Mouse (Mus musculus): Measurements from ENCODE around the gene Zc3h12d.

Zc3h12d gene

DNA sequence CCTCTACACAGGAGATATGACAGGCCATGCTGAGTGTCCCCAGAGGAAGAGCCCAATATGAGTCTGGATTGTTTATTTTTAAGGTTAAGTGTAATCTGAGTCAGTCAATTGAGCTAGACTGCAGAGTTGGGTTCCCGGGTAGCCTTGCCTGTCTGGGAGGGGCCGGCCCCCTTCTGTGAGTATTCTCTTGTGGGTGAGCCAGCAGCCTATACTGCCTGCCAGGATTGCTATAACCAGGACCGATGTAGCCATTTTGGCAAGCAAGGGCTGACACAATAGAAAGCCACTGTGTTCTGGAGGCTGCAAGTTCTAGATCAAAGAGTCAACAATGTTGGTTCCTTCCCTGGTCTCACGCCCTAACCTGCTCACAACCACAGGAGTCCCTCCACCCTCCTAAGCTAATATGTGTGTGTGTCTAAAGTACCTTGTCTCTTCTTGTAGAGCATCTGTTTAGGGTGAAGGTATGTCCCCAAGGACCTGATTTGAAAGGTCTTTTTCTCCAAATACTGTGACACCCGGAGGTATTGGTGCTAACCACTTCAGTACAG, 6.7 kb downstream of the Zc3h12d start:
- no peak for DNase-seq (ENCODE audit: low spot score in 2 of 2)

DNA sequence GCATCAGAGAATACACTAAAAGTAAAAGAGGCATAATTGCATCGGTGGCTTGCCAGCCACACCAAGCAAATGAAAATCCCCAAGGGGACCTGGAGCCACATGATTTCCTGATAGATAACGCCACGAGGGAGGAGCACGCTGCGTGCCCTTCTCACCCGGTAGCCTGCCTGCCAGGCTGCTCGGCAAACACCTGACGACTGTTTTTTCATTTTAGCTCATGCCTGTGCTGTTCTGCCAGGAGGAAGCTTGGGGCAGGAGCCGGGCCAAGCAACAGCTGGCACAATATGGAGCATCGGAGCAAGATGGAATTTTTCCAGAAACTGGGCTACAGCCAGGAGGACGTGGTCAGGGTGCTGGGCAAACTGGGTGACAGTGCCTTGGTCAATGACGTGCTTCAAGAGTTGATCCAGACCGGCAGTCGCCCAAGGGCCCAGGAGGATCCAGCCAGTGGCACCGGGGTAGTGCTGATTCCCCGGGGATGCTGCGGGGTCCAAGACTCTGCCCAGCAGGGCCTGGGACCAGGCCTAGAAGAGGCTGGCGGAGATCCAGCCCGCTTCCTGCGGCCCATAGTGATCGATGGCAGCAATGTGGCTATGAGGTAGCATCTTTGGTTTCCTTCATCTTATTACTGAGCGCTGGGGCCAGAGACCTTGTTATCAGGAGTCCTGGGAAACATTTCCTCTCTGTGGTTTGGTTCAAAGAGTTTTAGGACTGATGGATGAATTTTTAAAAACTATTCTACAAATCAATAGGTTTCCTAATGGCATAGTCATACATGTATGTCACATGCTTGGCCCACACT, 7.5 kb downstream of the Zc3h12d start:
- DNase-seq (ENCODE audit: low spot score in 2 of 2), result peak in 1 of 2 experiments; percentile 57

DNA sequence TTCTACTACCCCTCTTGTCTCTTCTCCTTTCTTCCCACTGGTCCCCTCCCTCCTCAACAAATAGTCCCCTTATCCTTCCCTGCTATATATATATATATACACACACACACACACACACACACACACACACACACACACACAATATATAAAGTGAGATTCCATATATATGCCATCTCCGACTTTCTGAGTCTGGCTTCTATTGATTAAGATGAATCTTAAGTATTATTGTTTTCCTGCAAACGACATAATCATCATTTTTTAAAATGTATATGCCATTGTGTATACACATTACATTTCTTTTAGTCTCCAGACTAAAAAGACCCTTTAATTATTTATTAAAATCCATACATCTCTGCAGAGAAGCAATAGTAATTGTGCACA, 8.1 kb downstream of the Zc3h12d start:
- DNase-seq (ENCODE audit: low spot score in 2 of 2), result no peak

DNA sequence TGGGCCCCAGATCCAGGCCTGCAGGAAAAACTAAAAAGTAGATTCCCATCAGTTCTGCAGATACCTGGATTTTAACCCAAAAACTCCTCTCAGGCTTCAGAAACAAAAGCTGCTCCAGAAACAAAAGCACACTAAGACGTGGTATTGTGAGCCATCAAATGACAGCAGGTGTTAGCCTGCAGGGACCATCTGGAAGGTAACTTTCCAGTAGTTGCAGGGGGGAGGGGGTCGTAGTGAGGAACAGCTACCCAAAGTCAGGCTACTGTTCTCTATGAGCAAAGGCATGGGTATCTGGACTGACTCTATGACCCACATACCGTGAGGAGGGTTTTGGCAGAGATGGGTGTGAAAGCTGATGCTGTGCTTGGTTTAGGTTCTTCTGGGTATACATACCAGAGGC, 8.5 kb downstream of the Zc3h12d start:
- DNase-seq (ENCODE audit: low spot score in 2 of 2), result peak in 1 of 2 experiments; percentile 52

DNA sequence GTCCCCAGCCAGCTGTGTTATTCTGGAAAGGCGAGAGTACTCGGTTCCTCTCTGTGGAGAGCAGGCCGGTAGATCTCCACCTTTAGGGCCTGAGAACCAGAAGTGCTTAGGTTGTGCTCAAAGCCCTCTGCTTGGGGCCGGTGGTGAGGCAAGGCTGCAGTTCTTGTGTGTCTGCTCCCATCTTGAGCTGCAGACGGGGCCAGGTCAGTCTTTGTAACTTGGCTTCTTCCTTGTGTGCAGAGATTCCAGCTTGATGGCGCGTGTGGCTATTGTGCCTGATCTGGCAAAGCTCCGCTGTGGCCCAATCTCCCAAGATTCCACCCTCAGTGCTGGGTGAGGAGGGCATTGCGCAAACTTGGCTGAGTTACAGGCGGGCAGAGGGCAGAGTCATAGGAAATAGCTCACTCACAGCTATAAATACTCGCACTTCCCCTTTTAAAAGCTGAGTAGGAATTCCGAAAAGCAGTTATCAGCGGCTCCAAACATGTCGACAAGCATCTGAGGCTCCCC, 9.4 kb downstream of the Zc3h12d start:
- DNase-seq (ENCODE audit: low spot score in 2 of 2), result peak; percentile 34 to 67

DNA sequence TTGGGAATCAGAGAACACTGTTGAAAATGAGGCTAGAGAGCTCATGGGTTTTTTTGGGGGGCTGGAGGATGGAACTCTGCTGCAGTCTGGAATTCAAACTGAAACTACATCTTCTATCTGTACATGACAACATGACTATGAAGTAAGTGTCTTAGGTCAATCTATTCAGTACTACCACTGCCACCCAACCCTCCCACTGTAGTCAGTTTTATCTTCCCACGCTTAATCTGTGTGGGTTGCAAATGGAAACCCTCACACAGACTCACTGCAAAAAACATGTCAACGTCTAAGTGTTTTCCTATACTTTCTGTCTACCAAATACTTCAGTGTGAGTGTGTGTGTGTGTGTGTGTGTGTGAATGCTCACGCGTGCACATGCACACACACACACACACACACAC, 10.9 kb downstream of the Zc3h12d start:
- no peak for DNase-seq (ENCODE audit: low spot score in 2 of 2)

DNA sequence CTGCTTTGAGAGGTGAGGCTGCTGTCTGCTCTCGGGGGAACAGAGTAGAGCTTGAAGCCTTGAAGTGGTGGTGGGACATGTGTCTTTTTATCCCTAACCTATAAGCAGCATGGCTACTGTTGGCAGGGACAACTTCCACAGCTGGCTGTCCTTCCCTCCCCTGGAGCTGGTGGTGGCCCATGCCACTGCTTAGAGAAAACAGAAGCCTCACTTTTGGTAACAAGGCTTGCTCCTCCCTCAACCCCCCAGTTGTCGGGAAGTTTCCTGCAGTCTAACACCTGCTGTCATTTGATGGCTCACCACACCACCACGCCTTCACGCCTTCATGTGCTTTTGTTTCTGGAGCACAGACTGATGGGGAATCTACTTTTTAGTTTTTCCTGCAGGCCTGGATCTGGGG, 11.9 kb downstream of the Zc3h12d start:
- peak in 1 of 2 experiments; percentile 44 for DNase-seq (ENCODE audit: low spot score in 2 of 2)

DNA sequence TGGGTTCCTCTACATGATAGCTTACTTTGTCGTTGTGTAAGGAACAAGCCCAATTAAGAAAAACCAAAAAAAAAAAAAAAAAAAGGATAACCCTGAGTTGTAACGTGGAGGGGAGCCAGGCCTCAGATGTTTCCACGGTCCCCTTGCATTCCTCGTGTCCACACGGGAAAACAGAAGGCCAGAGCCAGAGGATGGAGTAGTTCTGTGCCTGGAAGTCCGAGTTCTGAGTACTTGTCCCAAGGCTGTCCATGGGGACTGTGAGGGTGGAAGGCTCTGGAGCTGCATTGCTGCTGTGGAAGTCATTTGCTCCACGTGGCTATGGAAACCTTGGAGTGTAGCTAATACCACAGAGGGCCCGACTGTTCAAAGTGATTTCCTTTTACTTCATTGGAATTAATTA, 12.9 kb downstream of the Zc3h12d start:
- DNase-seq (ENCODE audit: low spot score in 2 of 2), result peak in 1 of 2 experiments; percentile 42

DNA sequence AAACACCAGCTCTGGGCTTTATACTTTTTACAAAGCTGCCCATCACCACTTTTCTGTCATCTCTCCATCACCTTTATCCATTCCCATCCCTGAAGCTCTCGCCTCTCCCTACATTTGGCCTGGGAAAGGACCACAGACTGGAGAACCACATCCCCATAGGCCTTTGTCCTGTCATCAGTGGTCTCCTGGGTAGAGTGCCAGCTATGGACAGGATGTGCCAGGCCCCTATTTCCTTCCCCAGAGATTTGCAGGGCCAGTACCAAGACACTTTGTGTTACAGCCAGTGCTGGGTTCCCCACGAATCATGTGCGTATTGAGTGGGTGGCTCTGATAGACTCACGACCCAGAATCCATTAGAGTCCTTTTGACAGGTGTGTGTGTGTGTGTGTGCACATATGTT, 13.7 kb downstream of the Zc3h12d start:
- DNase-seq (ENCODE audit: low spot score in 2 of 2), result peak in 1 of 2 experiments; percentile 36

DNA sequence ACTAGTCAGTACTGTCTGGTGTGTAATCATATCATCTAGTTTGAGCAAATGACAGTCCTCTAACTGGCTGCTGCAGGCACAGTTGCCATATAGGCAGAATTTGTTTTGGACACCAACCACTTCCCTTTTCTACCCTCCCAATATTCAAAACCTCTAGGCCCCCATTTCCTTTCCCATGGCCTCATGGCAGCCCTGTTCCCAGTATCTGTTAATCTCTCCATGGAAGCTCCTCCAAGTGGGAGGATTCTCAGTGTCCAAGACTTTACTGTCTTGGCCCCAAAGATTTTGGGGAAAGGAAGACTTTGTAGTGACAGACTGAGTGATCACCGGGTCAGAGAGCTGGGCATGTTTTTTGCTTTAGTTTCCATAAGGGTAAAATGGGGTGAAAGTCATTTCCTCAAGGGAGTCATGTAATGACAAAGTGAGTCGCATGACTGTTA, 14.9 kb downstream of the Zc3h12d start:
- no peak for DNase-seq (ENCODE audit: low spot score in 2 of 2)

DNA sequence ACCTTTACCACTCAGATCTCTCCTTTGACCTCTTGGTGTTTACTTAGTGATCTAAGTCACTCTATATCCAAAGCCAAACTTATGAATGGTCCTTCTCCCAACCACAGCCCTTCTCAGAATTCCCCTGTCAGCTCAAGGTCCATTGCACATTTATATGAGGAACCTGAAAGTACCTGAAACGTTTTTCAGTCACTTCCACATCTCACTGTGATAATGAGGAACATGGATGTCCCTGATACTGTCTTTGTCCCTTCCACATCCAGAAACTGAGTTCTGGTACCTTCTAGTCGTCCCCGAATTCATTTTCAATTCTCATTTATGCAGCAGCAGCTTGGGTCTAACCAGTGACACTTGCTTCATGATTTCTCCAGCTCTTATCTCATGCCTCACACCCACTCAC, 19.6 kb downstream of the Zc3h12d start:
- no peak for DNase-seq (ENCODE audit: low spot score in 2 of 2)

DNA sequence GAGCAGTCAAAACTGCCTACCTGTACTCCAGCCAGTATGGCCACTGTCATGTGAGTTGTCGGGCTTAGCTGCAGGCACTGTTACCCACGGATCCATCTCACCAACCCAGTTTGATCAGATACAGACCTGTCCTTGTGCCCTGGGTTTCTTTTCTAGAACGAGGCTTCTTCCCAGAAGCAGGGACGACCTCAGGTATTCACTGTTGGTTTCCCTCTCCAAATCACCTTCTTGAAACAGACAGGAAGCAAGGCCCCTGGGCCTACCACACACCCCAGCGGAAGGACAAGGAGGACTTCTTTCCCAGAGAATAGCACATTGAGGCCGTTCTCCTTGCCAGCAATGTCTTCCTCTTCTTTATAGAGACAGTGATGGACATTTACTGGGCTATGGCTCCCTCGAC, 28.2 kb downstream of the Zc3h12d start:
- no peak for DNase-seq (ENCODE audit: low spot score in 2 of 2)

DNA sequence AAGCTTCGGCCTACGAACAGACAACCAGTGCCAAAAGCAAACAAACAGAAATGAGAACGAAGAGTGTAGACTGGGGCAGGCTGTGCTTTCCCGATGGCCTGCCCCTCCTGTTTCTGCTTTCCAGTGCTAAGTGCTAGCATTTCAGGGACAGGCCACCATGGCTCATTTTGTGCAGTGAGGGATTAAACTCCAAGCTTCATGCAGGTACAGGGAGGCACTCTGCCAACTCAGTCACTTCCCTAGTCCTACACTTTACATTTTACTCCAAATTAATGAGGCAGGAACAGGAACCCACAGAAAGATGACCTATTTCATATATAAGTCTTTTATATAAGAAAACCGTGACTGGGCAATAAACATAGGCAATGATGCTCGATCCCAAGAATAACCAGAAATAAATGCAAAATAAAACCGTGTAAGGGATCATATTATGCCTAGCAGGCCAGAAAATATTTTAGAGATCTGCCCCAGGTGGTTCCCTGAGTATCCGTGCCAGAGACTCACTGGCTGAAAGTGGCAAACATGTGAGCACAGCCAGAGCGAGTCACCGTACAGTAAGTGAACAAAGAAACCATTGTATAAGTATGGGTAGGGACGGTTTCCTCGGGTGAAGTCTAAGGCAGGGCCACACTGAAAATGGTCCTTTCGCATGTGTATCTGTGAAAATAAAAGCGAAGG, 29.1 kb downstream of the Zc3h12d start:
- no peak for DNase-seq (ENCODE audit: low spot score in 2 of 2)

DNA sequence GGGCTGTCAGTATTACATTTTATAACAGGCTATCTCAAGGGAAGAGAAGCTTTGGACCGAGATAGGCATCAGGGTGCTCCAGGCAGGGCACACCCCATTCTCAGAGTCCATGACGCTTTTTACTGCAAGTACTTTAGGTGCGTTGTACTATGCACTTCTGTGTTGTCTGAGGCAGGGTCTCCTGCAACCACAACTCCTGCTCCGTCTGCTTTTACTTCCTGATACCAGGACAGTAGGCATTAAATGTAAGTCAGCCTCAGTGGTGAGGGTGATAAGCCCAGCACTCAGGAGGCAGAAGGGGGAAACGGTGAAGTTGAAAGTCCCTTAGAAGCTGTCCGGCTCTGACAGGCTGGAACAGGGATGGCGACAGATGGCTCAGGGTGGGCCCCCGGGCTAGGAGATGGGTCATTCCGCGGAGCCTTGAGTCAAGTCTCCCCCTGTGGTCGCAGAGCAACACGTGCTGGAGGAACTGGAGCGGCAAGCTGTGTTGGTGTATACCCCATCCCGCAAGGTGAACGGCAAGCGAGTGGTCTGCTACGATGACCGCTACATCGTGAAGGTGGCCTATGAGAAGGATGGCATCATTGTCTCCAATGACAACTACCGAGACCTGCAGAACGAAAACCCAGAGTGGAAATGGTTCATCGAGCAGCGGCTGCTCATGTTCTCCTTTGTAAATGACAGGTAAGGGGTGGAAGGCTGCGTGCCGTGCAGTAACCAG, 29.8 kb downstream of the Zc3h12d start:
- peak in 1 of 2 experiments; percentile 53 for DNase-seq (ENCODE audit: low spot score in 2 of 2)

DNA sequence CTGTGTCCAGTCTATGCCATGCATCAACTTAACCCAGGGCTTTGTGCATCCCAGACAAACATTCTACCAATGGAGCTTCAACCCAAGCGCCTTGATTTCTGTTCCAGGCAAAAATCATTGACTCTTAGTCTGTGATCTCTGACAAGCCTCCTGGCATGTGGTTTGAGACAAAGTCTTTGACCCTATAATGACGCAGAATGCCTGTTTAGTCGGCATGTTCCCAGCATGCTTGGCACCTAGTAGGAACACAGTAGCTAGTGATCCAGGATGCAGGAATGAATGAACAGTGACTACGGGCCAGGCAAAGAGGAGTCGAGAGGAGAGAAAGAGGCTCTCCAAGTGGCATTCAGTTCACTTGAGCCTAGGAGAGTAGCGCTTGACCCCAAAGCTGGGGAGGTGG, 31.1 kb downstream of the Zc3h12d start:
- no peak for DNase-seq (ENCODE audit: low spot score in 2 of 2)

DNA sequence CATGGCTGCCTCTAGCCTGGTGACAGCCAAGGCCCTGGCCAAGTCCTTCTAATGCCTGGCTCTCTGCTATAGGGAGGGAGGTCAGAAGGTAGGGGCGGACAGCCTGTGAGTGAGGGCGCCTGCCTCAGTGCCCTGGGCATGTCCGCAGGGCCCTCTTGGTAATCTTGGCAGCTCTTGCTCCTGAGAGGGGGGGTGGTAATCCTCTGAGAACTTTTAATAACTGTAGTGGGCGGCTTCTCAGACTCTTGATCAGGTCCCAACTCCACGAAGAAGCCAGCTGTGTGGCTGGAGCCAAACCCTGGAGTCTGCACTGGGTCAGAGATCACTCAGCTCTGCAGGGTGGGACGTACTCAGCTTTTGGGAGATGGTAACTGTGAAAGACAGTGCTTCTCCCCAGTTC, 31.9 kb downstream of the Zc3h12d start:
- peak in 1 of 2 experiments; percentile 57 for DNase-seq (ENCODE audit: low spot score in 2 of 2)

DNA sequence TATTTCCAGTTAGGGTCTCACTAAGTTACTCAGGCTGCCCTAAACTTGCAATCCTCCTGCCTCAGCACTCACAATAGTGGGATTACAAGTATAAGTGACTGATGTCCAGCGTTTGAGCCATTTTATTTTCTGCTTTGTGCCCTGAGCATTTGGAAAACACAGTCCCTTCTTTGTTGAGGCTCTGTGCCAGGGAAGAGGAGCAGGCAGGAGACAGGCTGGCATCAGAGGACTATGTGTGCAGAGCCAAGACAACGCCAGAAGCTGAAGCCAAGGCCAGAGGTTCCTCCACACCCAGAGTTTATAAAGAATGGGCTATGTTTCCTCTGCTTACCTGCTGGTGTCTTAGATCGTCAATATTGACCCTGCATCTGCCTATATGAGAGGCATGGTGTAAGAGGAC, 32.5 kb downstream of the Zc3h12d start:
- no peak for DNase-seq (ENCODE audit: low spot score in 2 of 2)

DNA sequence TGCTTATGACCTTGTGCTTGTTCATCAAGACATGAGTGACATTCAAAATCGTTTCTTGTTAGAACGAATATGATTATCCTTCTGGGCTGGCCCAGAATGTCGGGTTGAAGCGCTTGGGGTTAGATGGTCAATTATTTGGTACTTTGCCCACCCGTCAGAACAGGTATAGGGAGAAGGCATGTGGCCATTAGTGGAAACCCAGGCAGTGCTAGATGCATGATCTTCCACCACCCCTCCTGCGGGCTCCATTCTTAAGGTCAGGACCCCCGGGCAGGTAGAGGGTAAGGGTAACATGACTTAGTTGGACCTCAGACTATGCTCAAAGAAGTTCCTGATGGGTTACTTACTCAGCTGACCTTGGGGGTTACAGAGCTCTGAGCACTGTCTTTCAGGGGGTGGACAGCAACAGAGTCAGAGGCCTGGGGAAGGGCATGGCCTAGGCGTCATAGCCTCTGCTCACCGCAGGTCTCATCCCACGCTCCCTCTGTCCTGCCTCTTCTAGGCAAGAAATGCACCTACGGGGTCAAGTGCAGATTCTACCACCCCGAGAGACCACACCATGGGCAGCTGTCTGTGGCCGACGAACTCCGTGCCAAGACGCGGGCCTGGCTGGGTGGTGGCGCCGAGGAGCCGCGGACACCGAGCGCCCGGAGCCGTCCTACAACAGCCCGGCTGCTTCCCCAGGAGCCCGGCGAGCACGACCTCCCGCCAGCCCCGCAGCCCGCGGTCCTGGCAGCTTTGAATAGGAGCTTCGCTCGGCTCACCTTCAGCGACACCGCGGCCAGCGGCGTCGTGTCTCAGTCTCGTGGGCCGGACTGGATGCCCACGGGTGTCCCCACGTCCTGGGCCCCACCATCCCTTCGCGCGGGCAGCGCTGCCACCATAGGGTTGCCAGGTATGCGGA, 34.7 kb downstream of the Zc3h12d start:
- DNase-seq (ENCODE audit: low spot score in 2 of 2), result no peak

DNA sequence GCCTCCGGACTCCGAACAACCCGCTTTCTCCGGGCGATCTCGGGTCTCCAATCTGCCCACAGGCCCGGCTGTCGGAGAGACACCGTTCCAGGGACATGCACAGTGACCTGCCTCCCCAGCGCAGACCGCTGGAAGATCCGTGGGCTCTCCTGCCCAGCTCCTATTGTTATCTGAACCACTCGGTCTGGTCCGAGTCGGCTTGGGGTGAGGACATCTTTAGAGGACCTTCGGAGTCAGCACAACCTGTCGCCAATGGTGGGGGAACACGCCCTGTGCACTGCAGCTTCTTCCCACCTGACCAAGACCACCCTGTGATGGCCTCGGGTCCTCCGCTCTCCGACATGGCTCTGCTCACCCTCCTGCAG, 35.4 kb downstream of the Zc3h12d start:
- DNase-seq (ENCODE audit: low spot score in 2 of 2), result no peak

DNA sequence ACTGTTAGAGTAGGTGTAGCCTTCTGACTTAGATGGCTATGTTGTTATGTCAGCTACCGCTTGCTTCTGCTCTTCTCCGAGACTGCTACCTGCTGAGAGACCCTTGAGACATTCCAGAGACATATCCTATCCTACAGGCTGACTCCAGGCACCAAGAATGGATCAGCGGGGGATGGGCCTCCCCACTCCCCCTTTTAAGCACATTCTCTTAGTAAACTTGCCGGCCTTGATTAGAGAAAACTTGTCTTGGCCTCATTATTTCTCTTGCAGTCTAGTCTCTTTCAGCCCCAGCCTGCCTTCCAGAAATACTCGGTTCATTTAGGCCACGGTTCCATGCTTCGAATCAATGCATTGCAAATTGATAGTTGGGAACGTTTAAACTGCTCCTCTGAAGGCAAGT, 37.5 kb downstream of the Zc3h12d start:
- no peak for DNase-seq (ENCODE audit: low spot score in 2 of 2)

Measured in urinary bladder, postnatal 4 days (tissue).